Mouse (Mus musculus) hindbrain, embryonic 12.5 days (tissue): ENCODE results near the gene Gm6356. TPM values are rescaled to one million over a fixed set of nuclear protein-coding genes. Genes with fewer than 3 reads are reported as not detected.
"Not testable (repeated sequence)": the region's sequence is repeated elsewhere in the genome, so short reads cannot be mapped to it uniquely, and the experiment has no call there.

Source experiments
- ATAC-seq: fragments of 200-750 bp; cut with Nextera tagmentation; 2 replicates; pipeline ENCODE4 v1.8.0; 2017; ENCODE audit warnings: moderate TSS enrichment; ENCODE audit not compliant: low FRiP score
- H3K27ac ChIP-seq: fragments of 300-500 bp; sonication (generic); 2 replicates; pipeline ENCODE4 v1.5.1; 2016; ENCODE audit warnings: mild to moderate bottlenecking
- H3K27me3 ChIP-seq: fragments of 300-500 bp; sonication (generic); 2 replicates; pipeline ENCODE4 v1.6.1; 2016; ENCODE audit warnings: mild to moderate bottlenecking
- H3K36me3 ChIP-seq: fragments of 300-500 bp; sonication (generic); 2 replicates; pipeline ENCODE4 v1.6.1; 2016; ENCODE audit warnings: mild to moderate bottlenecking
- H3K4me1 ChIP-seq: fragments of 300-500 bp; sonication (generic); 2 replicates; pipeline ENCODE4 v1.6.1; 2016
- H3K4me2 ChIP-seq: fragments of 300-500 bp; sonication (generic); replicated peaks from 2 replicates; pipeline ENCODE4 v1.6.1; 2016; ENCODE audit warnings: mild to moderate bottlenecking
- H3K4me3 ChIP-seq: fragments of 300-500 bp; sonication (generic); 2 replicates; pipeline ENCODE4 v1.5.1; 2016; ENCODE audit warnings: mild to moderate bottlenecking
- H3K9ac ChIP-seq: fragments of 300-500 bp; sonication (generic); 2 replicates; pipeline ENCODE4 v1.6.1; 2016; ENCODE audit warnings: mild to moderate bottlenecking, moderate library complexity
- H3K9me3 ChIP-seq: fragments of 300-500 bp; sonication (generic); replicated peaks from 2 replicates; pipeline ENCODE4 v1.6.1; 2016; ENCODE audit warnings: mild to moderate bottlenecking
- WGBS: fragments of 180-500 bp; shearing (Covaris S2); methylation state at CpG from one replicate; pipeline ENCODE4 v1.1.7; 2016; 5-methylcytosine and 5-hydroxymethylcytosine counted together
- polyA plus RNA-seq: library from polyadenylated mRNA; unstranded; fragments of >200 nt; fragmentation: Nextera tagmentation; extraction: Ambion mirVana; gene quantifications from 2 replicates; pipeline ENCODE4 v1.2.1, GENCODE M21; 2016

Gene Gm6356
- not detected in 2 replicates for polyA plus RNA-seq

GRCm38 (mm10) chr14:6973718-6974117, at the start of gene Gm6356:
Gm6356 (minus strand) TSS chr14:6973818.
- not testable (repeated sequence) for ATAC-seq, H3K4me1 ChIP-seq, H3K4me2 ChIP-seq, H3K27ac ChIP-seq, H3K36me3 ChIP-seq, H3K4me3 ChIP-seq, H3K9me3 ChIP-seq, H3K9ac ChIP-seq, H3K27me3 ChIP-seq
- 60% methylated on average over 1 of the region's 2 CpGs for WGBS

Other genes with a start within 250 kb of the Gm6356 start
- 8.2 and 8.6 TPM in 2 replicates for gene Gm3636, start 231.5 kb downstream of the Gm6356 start, polyA plus RNA-seq
- gene Gm8362, start 199.4 kb downstream of the Gm6356 start, polyA plus RNA-seq, result not detected in 2 replicates
- gene Gm3642, start 133.5 kb downstream of the Gm6356 start, polyA plus RNA-seq, result not detected in 2 replicates
- 3.8 and 3.9 TPM in 2 replicates for gene Gm3667, start 83.9 kb downstream of the Gm6356 start, polyA plus RNA-seq
- gene Gm10406, start 53.6 kb upstream of the Gm6356 start, polyA plus RNA-seq, result 1.3 and 2.5 TPM in 2 replicates
- not detected in 2 replicates for gene Gm3685, start 71.2 kb upstream of the Gm6356 start, polyA plus RNA-seq
- 3.5 and 3.7 TPM in 2 replicates for gene Gm3696, start 126.8 kb upstream of the Gm6356 start, polyA plus RNA-seq
- not detected in 2 replicates for gene Gm6676, start 151.6 kb upstream of the Gm6356 start, polyA plus RNA-seq
- gene Gm3512, start 200.7 kb upstream of the Gm6356 start, polyA plus RNA-seq, result 5.0 and 6.1 TPM in 2 replicates
- not detected in 2 replicates for gene Gm16434, start 220.7 kb upstream of the Gm6356 start, polyA plus RNA-seq